Mouse (Mus musculus): ENCODE results near the gene Naa10. TPM values are rescaled to one million over a fixed set of nuclear protein-coding genes. Genes with fewer than 3 reads are reported as not detected.

Gene Naa10
- polyA plus RNA-seq, 1 experiment from 2014 or later: 89.0 TPM

GRCm38 (mm10) chrX:73910049-73910448, 11.7 kb downstream of the Naa10 start:
- Histone ChIP-seq H3K4me3 (replicated peaks; ENCODE audit: low read depth, low read length) (no peak overlapping the region), H3K4me2 (ENCODE audit: low read length) (no peak overlapping the region), H3K27ac (replicated peaks; ENCODE audit: low read depth, low read length) (no peak overlapping the region), H3K9me3 (ENCODE audit: control insufficient read depth, low read length) (no peaks in the 10 kb centered on the region), H3K4me1 (ENCODE audit: control insufficient read depth, insufficient read depth, low read length) (0 out of 2 replicates have a peak, but pooled peaks cover 2% of the 10 kb centered on the region), H3K27me3 (ENCODE audit: control insufficient read depth, insufficient read depth, low read length) (no peaks in the 10 kb centered on the region), H3K36me3 (ENCODE audit: control insufficient read depth, insufficient read depth, low read length) (no peaks in the 10 kb centered on the region), H3K9ac (replicated peaks; ENCODE audit: low read length) (no peak overlapping the region)
- DNase-seq (no peak), ATAC-seq (ENCODE audit: low FRiP score, low TSS enrichment) (no peak)
- 92% methylated on average over 1 of the region's 1 CpGs for WGBS

- DNase-seq (peak; percentile 14), ATAC-seq (ENCODE audit: low FRiP score, low TSS enrichment) (no peak)
- 66% methylated on average over 3 of the region's 3 CpGs for WGBS
Measured at GRCm38 (mm10) chrX:73897959-73898358, 23.8 kb downstream of the Naa10 start.

DNA sequence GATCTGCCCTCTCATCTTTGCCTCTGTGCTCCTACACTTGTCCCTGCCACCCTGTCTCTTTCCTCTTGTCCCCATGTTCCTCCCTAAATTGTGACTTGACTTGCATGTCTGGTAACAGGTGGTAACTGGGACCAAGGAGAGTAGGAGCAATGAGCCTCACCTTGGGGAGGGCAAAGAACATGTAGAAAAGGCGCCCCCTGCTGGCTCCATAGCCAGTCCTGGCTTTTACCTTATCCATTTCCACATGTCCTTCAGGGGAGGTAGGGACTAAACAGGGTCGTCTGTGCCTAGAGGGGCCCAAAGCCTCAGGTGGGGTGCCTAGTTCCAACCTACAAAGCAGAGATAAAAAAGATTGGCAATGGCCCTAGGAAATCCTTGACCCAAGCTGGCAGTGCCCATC, 26.0 kb downstream of the Naa10 start, which contains the start of gene L1cam:
Gene L1cam (minus strand): TSS at position 387 of the 400 bp plus-strand sequence.
- no peak for ATAC-seq (ENCODE audit: low FRiP score, low TSS enrichment)
- H3K27me3 ChIP-seq (ENCODE audit: control insufficient read depth, insufficient read depth, low read length): no peaks in the 10 kb centered on the region
- H3K27ac ChIP-seq (replicated peaks; ENCODE audit: low read depth, low read length): no peak within 1 kb of the TSS
- no peaks in the 10 kb centered on the region for H3K4me1 ChIP-seq (ENCODE audit: control insufficient read depth, insufficient read depth, low read length)
- H3K36me3 ChIP-seq (ENCODE audit: control insufficient read depth, insufficient read depth, low read length): no peaks in the 10 kb centered on the region
- no peak within 1 kb of the TSS for H3K4me2 ChIP-seq (ENCODE audit: low read length)
- peak; percentile 71 for DNase-seq
- H3K4me3 ChIP-seq (replicated peaks; ENCODE audit: low read depth, low read length): no peak within 1 kb of the TSS
- H3K9ac ChIP-seq (replicated peaks; ENCODE audit: low read length): no peak within 1 kb of the TSS
- no peaks in the 10 kb centered on the region for H3K9me3 ChIP-seq (ENCODE audit: control insufficient read depth, low read length)
- WGBS: 23% methylated on average over 2 of the region's 2 CpGs

More at GRCm38 (mm10) chrX:73897959-73898358, 23.8 kb downstream of the Naa10 start:
- Histone ChIP-seq H3K9ac (replicated peaks; ENCODE audit: low read length) (no peak overlapping the region), H3K4me1 (ENCODE audit: control insufficient read depth, insufficient read depth, low read length) (no peaks in the 10 kb centered on the region), H3K27ac (replicated peaks; ENCODE audit: low read depth, low read length) (no peak overlapping the region), H3K27me3 (ENCODE audit: control insufficient read depth, insufficient read depth, low read length) (no peaks in the 10 kb centered on the region), H3K4me2 (ENCODE audit: low read length) (no peak overlapping the region), H3K9me3 (ENCODE audit: control insufficient read depth, low read length) (no peaks in the 10 kb centered on the region), H3K36me3 (ENCODE audit: control insufficient read depth, insufficient read depth, low read length) (no peaks in the 10 kb centered on the region), H3K4me3 (replicated peaks; ENCODE audit: low read depth, low read length) (no peak overlapping the region)

DNA sequence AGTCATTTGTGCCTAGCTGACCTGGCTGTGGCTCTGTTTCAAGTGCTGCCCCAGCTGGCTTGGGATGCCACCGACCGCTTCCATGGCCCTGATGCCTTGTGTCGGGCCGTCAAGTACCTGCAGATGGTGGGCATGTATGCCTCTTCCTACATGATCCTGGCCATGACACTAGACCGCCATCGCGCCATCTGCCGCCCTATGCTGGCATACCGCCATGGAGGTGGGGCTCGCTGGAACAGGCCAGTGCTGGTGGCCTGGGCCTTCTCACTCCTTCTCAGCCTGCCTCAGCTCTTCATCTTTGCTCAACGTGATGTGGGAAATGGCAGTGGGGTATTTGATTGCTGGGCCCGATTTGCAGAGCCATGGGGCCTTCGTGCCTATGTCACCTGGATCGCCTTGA, 28.9 kb downstream of the Naa10 start:
- no peaks in the 10 kb centered on the region for H3K9me3 ChIP-seq (ENCODE audit: control insufficient read depth, low read length)
- H3K4me3 ChIP-seq (replicated peaks; ENCODE audit: low read depth, low read length): no peak overlapping the region
- no peaks in the 10 kb centered on the region for H3K4me1 ChIP-seq (ENCODE audit: control insufficient read depth, insufficient read depth, low read length)
- DNase-seq (no peak), ATAC-seq (ENCODE audit: low FRiP score, low TSS enrichment) (no peak)
- no peak overlapping the region for H3K9ac ChIP-seq (replicated peaks; ENCODE audit: low read length)
- no peak overlapping the region for H3K27ac ChIP-seq (replicated peaks; ENCODE audit: low read depth, low read length)
- no peaks in the 10 kb centered on the region for H3K36me3 ChIP-seq (ENCODE audit: control insufficient read depth, insufficient read depth, low read length)
- no peak overlapping the region for H3K4me2 ChIP-seq (ENCODE audit: low read length)
- WGBS: 90% methylated on average over 14 of the region's 14 CpGs
- H3K27me3 ChIP-seq (ENCODE audit: control insufficient read depth, insufficient read depth, low read length): no peaks in the 10 kb centered on the region

DNA sequence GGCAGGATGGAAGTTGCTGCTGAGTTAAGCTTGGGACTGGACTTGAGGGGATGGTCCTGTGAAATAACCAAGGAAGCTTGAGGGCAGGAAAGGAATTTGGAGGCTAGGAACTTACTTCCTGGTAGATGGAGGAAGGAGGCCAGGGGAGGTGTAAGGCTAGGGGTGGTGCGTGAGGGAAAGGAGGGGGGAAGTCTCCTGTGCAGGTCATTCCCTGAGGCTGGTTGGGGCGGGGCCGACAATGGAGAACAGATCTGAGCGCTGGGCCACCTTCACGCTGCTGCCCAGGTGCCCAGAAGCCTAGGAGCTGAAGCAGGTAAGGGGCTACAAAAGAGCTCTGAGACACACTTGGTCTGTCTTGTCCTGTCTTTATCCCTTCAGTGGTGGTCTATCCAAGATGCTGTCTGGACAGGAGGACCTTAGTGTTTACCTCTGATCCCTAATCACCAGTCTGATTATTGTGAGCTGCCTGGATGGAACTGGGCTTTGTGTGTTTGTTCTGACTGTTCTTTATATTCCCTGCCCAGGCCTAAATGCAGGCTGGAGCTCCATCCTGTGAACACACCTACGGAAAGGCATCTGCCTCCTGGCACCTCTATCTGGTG, 30.1 kb downstream of the Naa10 start, which contains the start of gene Avpr2:
Gene Avpr2 (plus strand): TSS at position 552 of the 602 bp plus-strand sequence.
- H3K4me3 ChIP-seq (replicated peaks; ENCODE audit: low read depth, low read length): no peak within 1 kb of the TSS
- H3K27me3 ChIP-seq (ENCODE audit: control insufficient read depth, insufficient read depth, low read length): no peaks in the 10 kb centered on the region
- 86% methylated on average over 6 of the region's 6 CpGs for WGBS
- no peaks in the 10 kb centered on the region for H3K9me3 ChIP-seq (ENCODE audit: control insufficient read depth, low read length)
- H3K36me3 ChIP-seq (ENCODE audit: control insufficient read depth, insufficient read depth, low read length): no peaks in the 10 kb centered on the region
- DNase-seq (no peak), ATAC-seq (ENCODE audit: low FRiP score, low TSS enrichment) (no peak)
- no peak within 1 kb of the TSS for H3K9ac ChIP-seq (replicated peaks; ENCODE audit: low read length)
- no peaks in the 10 kb centered on the region for H3K4me1 ChIP-seq (ENCODE audit: control insufficient read depth, insufficient read depth, low read length)
- H3K4me2 ChIP-seq (ENCODE audit: low read length): no peak within 1 kb of the TSS
- H3K27ac ChIP-seq (replicated peaks; ENCODE audit: low read depth, low read length): no peak within 1 kb of the TSS

GRCm38 (mm10) chrX:73881463-73881862, 40.3 kb downstream of the Naa10 start:
- no peaks in the 10 kb centered on the region for H3K36me3 ChIP-seq (ENCODE audit: control insufficient read depth, insufficient read depth, low read length)
- no peak for ATAC-seq (ENCODE audit: low FRiP score, low TSS enrichment)
- H3K27ac ChIP-seq (replicated peaks; ENCODE audit: low read depth, low read length): no peak overlapping the region; the same call in 1 of the 2 replicates
- H3K4me1 ChIP-seq (ENCODE audit: control insufficient read depth, insufficient read depth, low read length): no peaks in the 10 kb centered on the region; the same call in 1 of the 2 replicates
- peak overlapping the region; percentile 72 for H3K9ac ChIP-seq (replicated peaks; ENCODE audit: low read length)
- H3K4me2 ChIP-seq (ENCODE audit: low read length): peak overlapping the region; percentile 57
- no peak overlapping the region; the same call in 1 of the 2 replicates for H3K4me3 ChIP-seq (replicated peaks; ENCODE audit: low read depth, low read length)
- no peaks in the 10 kb centered on the region for H3K27me3 ChIP-seq (ENCODE audit: control insufficient read depth, insufficient read depth, low read length)
- no peaks in the 10 kb centered on the region for H3K9me3 ChIP-seq (ENCODE audit: control insufficient read depth, low read length)
- peak; percentile 9 for DNase-seq
- WGBS: 16% methylated on average over 6 of the region's 6 CpGs

- ATAC-seq (ENCODE audit: low FRiP score, low TSS enrichment): peak; percentile 32; the same call in 1 of the 2 replicates
- Histone ChIP-seq H3K27me3 (ENCODE audit: control insufficient read depth, insufficient read depth, low read length) (no peaks in the 10 kb centered on the region), H3K36me3 (ENCODE audit: control insufficient read depth, insufficient read depth, low read length) (no peaks in the 10 kb centered on the region), H3K9ac (replicated peaks; ENCODE audit: low read length) (peak overlapping the region; percentile 72), H3K4me1 (ENCODE audit: control insufficient read depth, insufficient read depth, low read length) (no peaks in the 10 kb centered on the region; the same call in 1 of the 2 replicates), H3K9me3 (ENCODE audit: control insufficient read depth, low read length) (no peaks in the 10 kb centered on the region), H3K4me2 (ENCODE audit: low read length) (peak overlapping the region; percentile 57), H3K27ac (replicated peaks; ENCODE audit: low read depth, low read length) (peak overlapping the region; percentile 70), H3K4me3 (replicated peaks; ENCODE audit: low read depth, low read length) (peak overlapping the region; percentile 51)
- no peak for DNase-seq
- WGBS: 26% methylated on average over 16 of the region's 16 CpGs
Measured at GRCm38 (mm10) chrX:73881036-73881427, 40.7 kb downstream of the Naa10 start.

DNA sequence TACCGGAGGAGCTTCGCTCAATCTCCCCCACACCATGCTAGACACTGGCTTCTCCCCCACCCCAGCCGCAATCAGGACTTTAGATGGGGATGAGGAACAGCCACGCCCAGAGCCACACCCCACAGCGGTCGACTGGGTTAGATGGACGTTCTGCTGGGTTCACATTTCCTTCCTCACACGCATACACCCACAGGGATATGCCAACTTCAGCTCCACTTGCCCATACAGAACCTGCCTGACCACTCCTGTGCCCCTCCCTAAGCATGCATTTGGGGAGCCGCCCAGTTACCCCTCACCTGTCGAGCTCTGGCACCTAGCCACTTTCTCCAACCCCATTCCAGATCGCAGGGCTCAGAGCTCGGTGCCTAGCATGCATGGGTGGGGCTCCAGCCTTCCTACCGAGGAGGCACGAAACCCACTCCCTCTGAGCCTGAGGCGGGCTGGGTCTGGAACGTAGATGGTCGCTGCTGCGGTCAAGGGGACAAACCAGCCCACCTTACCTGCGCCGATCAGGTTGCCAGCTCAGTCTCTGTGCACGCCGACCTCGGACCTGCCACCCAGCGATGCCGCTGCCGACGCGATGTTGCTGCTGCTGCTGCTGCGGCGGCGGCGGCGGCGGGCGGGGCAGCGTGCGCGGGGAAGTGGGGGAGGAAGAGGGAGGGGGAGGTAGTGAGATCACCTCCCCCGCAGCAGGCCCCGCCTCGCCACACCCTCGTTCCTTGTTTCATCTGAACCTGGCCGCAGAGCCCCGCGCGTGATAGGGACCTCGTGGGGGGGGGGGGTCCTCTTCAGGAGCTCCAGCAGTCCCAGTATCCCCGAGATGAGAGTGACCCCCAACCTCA, 41.3 kb downstream of the Naa10 start:
- 18% methylated on average over 37 of the region's 48 CpGs for WGBS
- H3K4me3 ChIP-seq (replicated peaks; ENCODE audit: low read depth, low read length): peak overlapping the region; percentile 51
- no peaks in the 10 kb centered on the region for H3K36me3 ChIP-seq (ENCODE audit: control insufficient read depth, insufficient read depth, low read length)
- H3K9me3 ChIP-seq (ENCODE audit: control insufficient read depth, low read length): no peaks in the 10 kb centered on the region
- peak; percentile 73 for ATAC-seq (ENCODE audit: low FRiP score, low TSS enrichment)
- H3K9ac ChIP-seq (replicated peaks; ENCODE audit: low read length): peak overlapping the region; percentile 72
- H3K4me2 ChIP-seq (ENCODE audit: low read length): peak overlapping the region; percentile 57
- H3K4me1 ChIP-seq (ENCODE audit: control insufficient read depth, insufficient read depth, low read length): peaks cover 6% of the 10 kb centered on the region; the same call in 1 of the 2 replicates
- peak; percentile 79 for DNase-seq
- peak overlapping the region; percentile 70 for H3K27ac ChIP-seq (replicated peaks; ENCODE audit: low read depth, low read length)
- H3K27me3 ChIP-seq (ENCODE audit: control insufficient read depth, insufficient read depth, low read length): no peaks in the 10 kb centered on the region
